Mouse (Mus musculus) mesoderm, embryonic 11.5 days (tissue): Measurements from ENCODE around the gene Rab20.
A peak's percentile ranks its signal among the peaks of the same experiment; 100 is the strongest.
"Not testable (repeated sequence)": the region's sequence is repeated elsewhere in the genome, so short reads cannot be mapped to it uniquely, and the experiment has no call there.

Experiments used
- DNase-seq: peaks from one replicate; pipeline ENCODE4 v3.0.0-alpha.2; 2012; ENCODE audit warnings: low read depth, low spot score

The Rab20 gene

DNA sequence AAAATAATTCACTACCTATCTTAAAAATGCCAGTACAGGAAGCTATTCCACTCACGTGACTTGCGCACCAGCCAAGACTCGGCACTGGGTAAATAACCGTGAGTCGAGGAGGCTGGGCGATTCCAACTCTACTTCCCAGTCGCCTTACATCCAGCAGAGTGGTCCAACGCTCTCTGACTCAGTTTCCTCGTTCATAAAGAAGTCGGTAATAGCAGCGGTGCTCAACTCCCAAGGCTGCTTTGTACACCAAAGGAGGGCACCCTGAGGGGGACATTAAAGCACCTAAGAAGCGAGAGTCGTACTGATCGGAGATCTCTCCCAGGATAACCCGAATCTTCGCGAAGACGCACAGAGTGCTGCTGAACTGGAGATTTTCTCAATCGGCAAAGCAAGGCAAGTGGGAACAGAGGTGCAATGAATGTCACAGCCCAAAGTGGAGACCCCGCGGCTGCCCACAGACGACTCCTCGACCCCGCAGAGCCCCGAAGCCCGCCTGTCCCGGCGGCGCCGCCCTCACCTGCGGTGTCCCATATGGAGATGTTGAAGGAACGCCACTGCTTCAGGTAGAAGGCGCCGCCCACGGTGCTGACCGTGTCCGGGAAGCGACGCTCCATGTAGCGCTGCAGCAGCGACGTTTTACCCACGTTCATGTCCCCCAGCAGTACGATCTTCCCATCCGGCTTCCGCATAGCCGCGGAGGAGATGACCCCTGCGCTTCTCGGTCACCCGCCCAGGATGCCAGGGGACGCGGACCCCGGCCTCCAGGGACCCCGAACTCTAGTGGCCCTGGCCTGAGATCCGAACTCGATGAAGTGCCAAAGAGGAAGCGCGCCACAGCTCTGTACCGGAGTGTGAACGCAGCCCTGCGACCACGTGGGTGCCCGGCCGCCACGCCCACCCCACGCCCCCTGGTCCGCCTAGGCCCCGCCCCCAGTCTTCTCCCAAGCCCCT lies at the start of gene Rab20:
Rab20 (minus strand) TSS at position 900 of the 951 bp plus-strand sequence.
- DNase-seq: no peak

GRCm38 (mm10) chr8:11523331-11523730 lies 44.8 kb upstream of the Rab20 start:
- DNase-seq: no peak

- no peak for DNase-seq
Observed at GRCm38 (mm10) chr8:11518676-11519075, 40.2 kb upstream of the Rab20 start.

- no peak for DNase-seq
Observed at GRCm38 (mm10) chr8:11518056-11518396, 39.5 kb upstream of the Rab20 start.

GRCm38 (mm10) chr8:11517366-11518055 lies 39.0 kb upstream of the Rab20 start:
- no peak for DNase-seq

DNA sequence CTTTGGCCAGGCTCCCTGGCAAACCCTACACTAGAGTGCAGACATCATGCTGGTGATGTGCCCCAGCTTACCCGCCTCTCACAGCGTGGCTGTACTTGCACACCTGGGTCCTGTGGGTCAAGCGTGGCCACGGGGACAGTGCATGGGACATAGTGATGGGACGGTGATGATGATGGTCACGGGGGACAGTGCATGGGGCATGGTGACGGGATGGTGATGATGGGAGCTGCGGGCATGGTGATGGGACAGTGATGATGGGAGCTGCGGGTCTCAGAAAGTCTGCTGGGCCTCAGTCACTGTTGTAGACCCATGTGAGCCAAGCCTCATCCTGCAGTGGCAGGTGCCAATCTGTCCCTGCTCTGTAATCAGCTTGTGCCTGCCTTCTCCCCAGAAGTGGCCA lies 37.8 kb upstream of the Rab20 start:
- no peak for DNase-seq

DNA sequence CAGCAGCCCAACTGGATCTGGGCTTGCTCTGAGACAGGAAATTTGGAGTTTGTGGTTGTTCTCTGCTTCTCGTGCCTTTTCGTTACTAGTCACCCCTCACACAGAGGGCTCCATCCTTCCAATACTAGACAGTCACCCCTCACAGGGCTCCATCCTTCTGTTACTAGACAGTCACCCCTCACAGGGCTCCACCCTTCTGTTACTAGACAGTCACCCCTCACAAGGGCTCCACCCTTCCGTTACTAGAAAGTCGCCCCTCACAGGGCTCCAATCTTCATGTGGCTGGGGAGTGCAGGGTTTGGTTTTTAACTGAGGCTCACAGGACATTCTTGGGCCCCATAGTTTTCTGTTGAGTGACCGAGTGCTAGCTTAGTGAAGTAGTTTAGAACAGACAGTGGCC lies 34.7 kb upstream of the Rab20 start:
- DNase-seq: no peak

DNA sequence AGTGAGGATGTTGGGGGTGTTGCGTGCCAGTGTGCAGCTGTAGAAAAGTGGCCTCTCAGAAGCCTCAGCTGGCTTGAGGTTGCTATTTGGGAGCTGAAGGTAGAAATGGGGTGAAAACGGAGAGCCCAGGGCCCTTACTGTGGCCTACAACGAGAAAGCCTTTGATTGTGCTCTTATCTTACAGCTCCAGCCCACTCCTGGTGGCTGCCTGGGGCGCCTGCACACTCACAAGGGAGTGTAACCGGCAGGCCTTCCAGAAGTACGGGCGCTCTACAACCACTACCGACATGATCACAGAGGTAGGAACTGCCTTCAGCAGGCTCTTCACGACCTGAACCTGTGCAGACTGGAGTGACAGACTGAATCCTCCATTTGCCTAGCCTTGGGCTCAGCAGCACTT lies 34.2 kb upstream of the Rab20 start:
- DNase-seq: no peak

- no peak for DNase-seq
Observed at GRCm38 (mm10) chr8:11510971-11511370, 32.5 kb upstream of the Rab20 start.

- DNase-seq: no peak
Observed at GRCm38 (mm10) chr8:11508880-11509279, 30.4 kb upstream of the Rab20 start.

DNA sequence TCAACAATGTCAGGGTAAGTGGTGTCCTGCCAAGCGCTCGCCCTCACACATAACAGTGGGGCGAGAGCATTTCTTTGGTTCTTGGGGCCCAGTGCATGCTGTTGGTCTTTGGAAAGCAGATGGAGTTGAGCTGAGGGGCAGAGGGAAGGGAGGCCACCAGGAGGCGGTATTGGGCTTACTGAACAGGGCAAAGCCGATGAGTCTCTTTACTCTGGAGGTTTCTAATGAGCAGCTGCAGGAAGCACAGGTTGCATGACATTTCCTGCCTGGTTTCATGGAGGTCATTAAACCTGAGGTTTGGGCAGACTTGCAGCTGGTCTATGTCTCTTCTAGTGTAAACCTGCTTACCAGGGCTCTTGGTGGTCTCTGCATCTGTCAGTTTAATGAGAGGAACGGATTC lies 28.3 kb upstream of the Rab20 start:
- peak; percentile 60 for DNase-seq

- no peak for DNase-seq
Observed at GRCm38 (mm10) chr8:11506074-11506473, 27.6 kb upstream of the Rab20 start.

DNA sequence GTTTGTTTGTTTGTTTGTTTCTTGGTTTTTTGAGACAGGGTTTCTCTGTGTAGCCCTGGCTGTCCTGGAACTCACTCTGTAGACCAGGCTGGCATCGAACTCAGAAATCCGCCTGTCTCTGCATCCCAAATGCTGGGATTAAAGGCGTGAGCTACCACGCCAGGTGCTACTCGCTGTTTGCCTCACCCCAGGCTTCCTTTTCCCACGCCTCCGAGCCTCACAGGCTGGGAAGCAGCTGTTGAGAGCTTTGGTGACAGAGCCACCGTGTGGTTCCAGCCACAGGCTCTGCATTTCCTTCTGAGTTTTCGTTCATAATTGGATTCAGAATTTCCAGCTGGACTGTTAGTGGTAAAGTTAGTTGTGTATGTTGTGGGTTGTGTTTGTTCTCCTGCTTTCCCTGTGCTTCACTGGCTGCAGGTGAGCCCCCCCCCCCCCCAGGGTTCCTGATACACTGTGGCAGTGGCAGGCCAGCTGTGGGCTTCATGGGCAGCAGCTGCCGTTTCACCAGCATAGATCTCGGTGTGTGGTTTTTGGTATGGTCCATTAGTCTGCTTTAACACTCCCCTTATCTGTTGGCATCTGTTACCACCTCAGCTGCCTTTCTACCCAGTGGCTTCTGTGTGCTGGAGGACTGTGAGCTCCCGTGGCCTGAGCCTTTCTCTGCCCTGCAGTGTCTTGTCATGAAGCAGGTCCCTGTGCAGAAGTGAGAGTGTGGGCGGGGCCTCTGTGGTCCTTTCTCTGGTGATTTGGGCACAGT lies 25.1 kb upstream of the Rab20 start:
- DNase-seq: no peak

GRCm38 (mm10) chr8:11498786-11499485 lies 20.4 kb upstream of the Rab20 start:
- DNase-seq: no peak

DNA sequence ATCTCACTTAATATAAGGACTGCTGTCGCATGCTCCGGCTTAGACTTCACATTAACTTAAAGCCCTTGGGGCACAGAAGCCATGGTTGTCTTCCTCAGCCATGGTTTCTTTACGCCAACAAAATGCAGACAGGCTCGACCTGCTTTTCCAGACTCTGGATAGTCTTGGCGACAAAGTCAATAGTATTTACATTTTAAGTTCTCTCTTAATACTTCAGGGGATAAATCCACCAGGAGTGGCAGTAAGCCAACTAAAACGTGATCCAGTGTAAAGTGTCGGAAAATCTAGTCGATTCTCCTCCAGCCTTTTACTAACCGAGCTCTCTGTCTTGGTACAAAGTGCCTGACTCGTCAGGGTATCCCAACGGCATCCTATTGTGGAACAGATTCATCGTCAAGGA lies 19.8 kb upstream of the Rab20 start:
- no peak for DNase-seq

DNA sequence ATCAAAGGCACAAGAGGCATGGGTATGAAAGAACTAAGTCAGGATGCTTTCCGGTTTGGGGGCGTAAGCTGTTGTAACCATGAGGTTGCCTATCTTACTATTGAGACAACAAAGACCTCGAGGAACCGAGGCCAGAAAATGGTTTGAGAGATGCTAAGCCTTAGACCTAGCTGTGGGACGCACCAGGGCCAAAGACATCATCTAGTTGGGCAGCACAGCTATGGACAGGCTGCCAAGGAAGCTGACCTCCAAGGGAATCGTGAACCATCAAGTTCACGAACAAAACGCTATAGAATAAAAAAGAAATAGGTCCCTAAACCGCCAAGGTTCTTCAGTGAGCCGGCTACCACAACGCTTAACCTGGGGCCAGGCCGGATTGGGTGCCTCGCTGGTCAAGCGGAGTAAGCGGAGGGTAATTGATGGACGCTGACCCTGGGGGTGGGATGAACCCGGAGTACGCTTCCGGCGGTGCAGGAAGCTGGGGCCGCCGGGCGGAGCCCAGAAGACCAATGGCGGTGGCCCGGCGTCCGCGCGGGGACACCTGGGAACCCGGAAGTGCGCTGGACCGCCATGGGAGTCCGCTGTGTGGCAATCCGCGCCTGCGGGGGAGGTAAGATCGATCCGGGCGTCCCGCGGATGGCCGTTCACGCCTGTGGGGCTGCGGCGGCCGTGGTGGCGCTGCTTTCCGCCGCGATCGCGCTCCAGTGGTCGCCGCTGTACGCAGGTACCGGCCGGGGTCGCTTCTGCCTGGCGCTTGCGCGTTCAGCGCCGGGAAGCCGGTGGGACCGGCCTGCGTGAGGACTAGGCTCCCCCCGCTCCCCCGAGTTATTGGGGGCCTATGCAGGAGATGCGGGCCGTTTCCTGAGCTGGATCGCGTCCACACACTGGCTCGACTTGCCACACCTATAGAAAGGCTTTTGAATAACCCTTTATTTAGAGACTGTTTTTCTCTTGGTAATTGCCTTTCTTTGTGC lies 18.8 kb upstream of the Rab20 start, which contains the start of gene Naxd:
Naxd (plus strand) TSS at position 490 of the 974 bp plus-strand sequence.
- DNase-seq: peak; percentile 91

DNA sequence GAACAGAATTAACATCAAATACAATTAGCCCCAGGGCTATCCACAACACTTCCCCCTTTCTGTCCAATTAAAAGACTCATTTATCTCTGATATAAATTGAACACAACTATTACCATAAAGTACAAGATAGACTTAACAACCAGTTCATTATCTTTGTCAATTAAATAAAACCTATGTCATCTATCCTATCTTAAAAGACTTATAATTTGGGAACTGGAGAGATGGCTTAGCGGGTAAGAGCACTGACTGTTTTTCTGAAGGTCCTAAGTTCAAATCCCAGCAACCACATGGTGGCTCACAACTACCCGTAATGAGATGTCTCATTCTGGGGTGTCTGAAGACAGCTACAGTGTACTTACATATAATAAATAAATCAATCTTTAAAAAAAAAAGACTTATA lies 13.8 kb upstream of the Rab20 start:
- DNase-seq: not testable (repeated sequence)

DNA sequence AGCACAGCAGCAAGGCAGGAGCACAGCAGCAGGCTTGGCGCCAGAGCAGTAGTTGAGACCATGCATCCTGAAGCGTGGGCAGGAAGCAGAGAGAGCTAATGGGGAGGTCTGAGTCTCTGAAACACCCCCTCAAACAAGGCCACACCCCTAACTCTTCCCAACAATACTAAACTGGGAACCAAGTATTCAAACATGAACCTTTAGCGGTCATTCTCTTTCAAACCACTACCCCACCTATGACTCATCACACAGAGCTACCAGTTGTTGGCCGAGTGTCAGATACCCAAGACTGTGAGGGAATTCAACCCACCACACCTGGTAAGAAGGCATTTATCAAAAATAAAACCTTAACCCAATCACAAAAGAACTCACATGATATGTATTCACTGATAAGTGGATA lies 8.7 kb upstream of the Rab20 start:
- DNase-seq: no peak

DNA sequence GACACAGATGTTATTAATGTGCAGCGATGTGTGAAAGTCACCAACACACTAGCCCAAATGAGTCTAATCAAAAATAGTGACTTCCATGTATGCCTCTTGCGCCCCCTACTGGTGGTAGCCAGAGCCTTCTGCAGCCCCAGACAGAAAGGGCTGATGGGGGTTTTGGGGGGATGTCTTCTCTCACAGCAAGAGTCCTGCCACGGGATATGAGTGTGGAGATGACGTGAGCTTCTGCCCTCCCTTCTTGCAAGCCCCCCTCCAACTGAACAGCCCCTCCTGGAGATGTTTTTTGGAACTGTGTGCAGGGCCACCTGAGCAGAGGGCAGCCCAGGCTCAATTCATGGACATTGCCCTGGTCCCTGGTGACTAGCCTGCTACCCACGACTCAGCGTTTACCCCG lies 7.6 kb upstream of the Rab20 start:
- DNase-seq: peak; percentile 76

GRCm38 (mm10) chr8:11482537-11482936 lies 4.0 kb upstream of the Rab20 start:
- DNase-seq: no peak
